Mouse (Mus musculus): ENCODE data around the gene Sema6d. TPM values are rescaled to one million over a fixed set of nuclear protein-coding genes. Genes with fewer than 3 reads are reported as not detected.

The Sema6d gene
- polyA plus RNA-seq, 1 experiment from 2014 or later = 14.6 TPM

- 34% methylated on average over 3 of the region's 3 CpGs for WGBS
- Histone ChIP-seq H3K27me3 (replicated peaks; ENCODE audit: control insufficient read depth, insufficient read depth, low read length) (no peaks in the 10 kb centered on the region), H3K9ac (ENCODE audit: low read depth, low read length) (no peak overlapping the region), H3K27ac (replicated peaks; ENCODE audit: low read depth, low read length) (peak overlapping the region; percentile 34), H3K4me1 (ENCODE audit: control insufficient read depth, insufficient read depth, low read length) (peaks cover 5% of the 10 kb centered on the region), H3K9me3 (ENCODE audit: control insufficient read depth, low read length) (no peaks in the 10 kb centered on the region), H3K4me2 (ENCODE audit: low read depth, low read length) (no peak overlapping the region), H3K36me3 (ENCODE audit: control insufficient read depth, insufficient read depth, low read length) (no peaks in the 10 kb centered on the region), H3K4me3 (ENCODE audit: low read depth, low read length) (no peak overlapping the region)
- ATAC-seq (ENCODE audit: low read depth) (no peak), DNase-seq (ENCODE audit: low spot score) (no peak)
Observed at GRCm38 (mm10) chr2:124461378-124461851, 371.6 kb downstream of the Sema6d start.

- DNase-seq (ENCODE audit: low spot score) (no peak), ATAC-seq (ENCODE audit: low read depth) (no peak)
- H3K9ac ChIP-seq (ENCODE audit: low read depth, low read length) = no peak overlapping the region
- 75% methylated on average over 8 of the region's 8 CpGs for WGBS
- H3K27ac ChIP-seq (replicated peaks; ENCODE audit: low read depth, low read length) = no peak overlapping the region
- no peaks in the 10 kb centered on the region for H3K36me3 ChIP-seq (ENCODE audit: control insufficient read depth, insufficient read depth, low read length)
- H3K4me2 ChIP-seq (ENCODE audit: low read depth, low read length) = no peak overlapping the region
- H3K9me3 ChIP-seq (ENCODE audit: control insufficient read depth, low read length) = no peaks in the 10 kb centered on the region
- H3K27me3 ChIP-seq (replicated peaks; ENCODE audit: control insufficient read depth, insufficient read depth, low read length) = no peaks in the 10 kb centered on the region
- no peak overlapping the region for H3K4me3 ChIP-seq (ENCODE audit: low read depth, low read length)
- H3K4me1 ChIP-seq (ENCODE audit: control insufficient read depth, insufficient read depth, low read length) = peaks cover 5% of the 10 kb centered on the region
Observed at GRCm38 (mm10) chr2:124465004-124465946, 375.5 kb downstream of the Sema6d start.

- WGBS = 62% methylated on average over 1 of the region's 1 CpGs
- DNase-seq (ENCODE audit: low spot score) (no peak), ATAC-seq (ENCODE audit: low read depth) (no peak)
Observed at GRCm38 (mm10) chr2:124467429-124467828, 377.7 kb downstream of the Sema6d start.

GRCm38 (mm10) chr2:124470346-124471042 is 380.7 kb downstream of the Sema6d start:
- H3K9ac ChIP-seq (ENCODE audit: low read depth, low read length) = no peak overlapping the region
- no peak overlapping the region for H3K27ac ChIP-seq (replicated peaks; ENCODE audit: low read depth, low read length)
- no peak overlapping the region for H3K4me2 ChIP-seq (ENCODE audit: low read depth, low read length)
- H3K4me3 ChIP-seq (ENCODE audit: low read depth, low read length) = no peak overlapping the region
- H3K9me3 ChIP-seq (ENCODE audit: control insufficient read depth, low read length) = no peaks in the 10 kb centered on the region
- DNase-seq (ENCODE audit: low spot score) = no peak
- no peaks in the 10 kb centered on the region for H3K4me1 ChIP-seq (ENCODE audit: control insufficient read depth, insufficient read depth, low read length)
- H3K27me3 ChIP-seq (replicated peaks; ENCODE audit: control insufficient read depth, insufficient read depth, low read length) = no peaks in the 10 kb centered on the region
- H3K36me3 ChIP-seq (ENCODE audit: control insufficient read depth, insufficient read depth, low read length) = no peaks in the 10 kb centered on the region
- peak; percentile 35; the same call in 1 of the 2 replicates for ATAC-seq (ENCODE audit: low read depth)
- 61% methylated on average over 10 of the region's 10 CpGs for WGBS

More at GRCm38 (mm10) chr2:124467429-124467828, 377.7 kb downstream of the Sema6d start:
- Histone ChIP-seq H3K27ac (replicated peaks; ENCODE audit: low read depth, low read length) (no peak overlapping the region), H3K4me3 (ENCODE audit: low read depth, low read length) (no peak overlapping the region), H3K27me3 (replicated peaks; ENCODE audit: control insufficient read depth, insufficient read depth, low read length) (no peaks in the 10 kb centered on the region), H3K4me2 (ENCODE audit: low read depth, low read length) (no peak overlapping the region), H3K4me1 (ENCODE audit: control insufficient read depth, insufficient read depth, low read length) (no peaks in the 10 kb centered on the region), H3K9me3 (ENCODE audit: control insufficient read depth, low read length) (no peaks in the 10 kb centered on the region), H3K36me3 (ENCODE audit: control insufficient read depth, insufficient read depth, low read length) (no peaks in the 10 kb centered on the region), H3K9ac (ENCODE audit: low read depth, low read length) (no peak overlapping the region)

GRCm38 (mm10) chr2:124472674-124473507 is 383.1 kb downstream of the Sema6d start:
- WGBS = 66% methylated on average over 6 of the region's 6 CpGs
- Histone ChIP-seq H3K4me3 (ENCODE audit: low read depth, low read length) (no peak overlapping the region), H3K27ac (replicated peaks; ENCODE audit: low read depth, low read length) (no peak overlapping the region), H3K36me3 (ENCODE audit: control insufficient read depth, insufficient read depth, low read length) (no peaks in the 10 kb centered on the region), H3K4me1 (ENCODE audit: control insufficient read depth, insufficient read depth, low read length) (no peaks in the 10 kb centered on the region), H3K4me2 (ENCODE audit: low read depth, low read length) (no peak overlapping the region), H3K27me3 (replicated peaks; ENCODE audit: control insufficient read depth, insufficient read depth, low read length) (no peaks in the 10 kb centered on the region), H3K9me3 (ENCODE audit: control insufficient read depth, low read length) (no peaks in the 10 kb centered on the region), H3K9ac (ENCODE audit: low read depth, low read length) (no peak overlapping the region)
- DNase-seq (ENCODE audit: low spot score) (no peak), ATAC-seq (ENCODE audit: low read depth) (no peak)

- no peak overlapping the region for H3K27ac ChIP-seq (replicated peaks; ENCODE audit: low read depth, low read length)
- no peaks in the 10 kb centered on the region for H3K27me3 ChIP-seq (replicated peaks; ENCODE audit: control insufficient read depth, insufficient read depth, low read length)
- no peaks in the 10 kb centered on the region for H3K4me1 ChIP-seq (ENCODE audit: control insufficient read depth, insufficient read depth, low read length)
- DNase-seq (ENCODE audit: low spot score) (no peak), ATAC-seq (ENCODE audit: low read depth) (no peak)
- no peak overlapping the region for H3K9ac ChIP-seq (ENCODE audit: low read depth, low read length)
- no peaks in the 10 kb centered on the region for H3K9me3 ChIP-seq (ENCODE audit: control insufficient read depth, low read length)
- H3K4me2 ChIP-seq (ENCODE audit: low read depth, low read length) = no peak overlapping the region
- no peaks in the 10 kb centered on the region for H3K36me3 ChIP-seq (ENCODE audit: control insufficient read depth, insufficient read depth, low read length)
- H3K4me3 ChIP-seq (ENCODE audit: low read depth, low read length) = no peak overlapping the region
Observed at GRCm38 (mm10) chr2:124477904-124478303, 388.1 kb downstream of the Sema6d start.

- no peak overlapping the region for H3K4me2 ChIP-seq (ENCODE audit: low read depth, low read length)
- ATAC-seq (ENCODE audit: low read depth) (no peak), DNase-seq (ENCODE audit: low spot score) (no peak)
- H3K27me3 ChIP-seq (replicated peaks; ENCODE audit: control insufficient read depth, insufficient read depth, low read length) = no peaks in the 10 kb centered on the region
- H3K36me3 ChIP-seq (ENCODE audit: control insufficient read depth, insufficient read depth, low read length) = no peaks in the 10 kb centered on the region
- no peak overlapping the region for H3K9ac ChIP-seq (ENCODE audit: low read depth, low read length)
- no peak overlapping the region for H3K27ac ChIP-seq (replicated peaks; ENCODE audit: low read depth, low read length)
- 81% methylated on average over 4 of the region's 4 CpGs for WGBS
- no peak overlapping the region for H3K4me3 ChIP-seq (ENCODE audit: low read depth, low read length)
- no peaks in the 10 kb centered on the region for H3K4me1 ChIP-seq (ENCODE audit: control insufficient read depth, insufficient read depth, low read length)
- H3K9me3 ChIP-seq (ENCODE audit: control insufficient read depth, low read length) = no peaks in the 10 kb centered on the region
Observed at GRCm38 (mm10) chr2:124478526-124478925, 388.8 kb downstream of the Sema6d start.

- DNase-seq (ENCODE audit: low spot score) (no peak), ATAC-seq (ENCODE audit: low read depth) (no peak)
- H3K27me3 ChIP-seq (replicated peaks; ENCODE audit: control insufficient read depth, insufficient read depth, low read length) = no peaks in the 10 kb centered on the region
- no peak overlapping the region for H3K27ac ChIP-seq (replicated peaks; ENCODE audit: low read depth, low read length)
- H3K4me1 ChIP-seq (ENCODE audit: control insufficient read depth, insufficient read depth, low read length) = no peaks in the 10 kb centered on the region
- 97% methylated on average over 1 of the region's 1 CpGs for whole genome bisulfite sequencing
- no peaks in the 10 kb centered on the region for H3K36me3 ChIP-seq (ENCODE audit: control insufficient read depth, insufficient read depth, low read length)
- H3K4me3 ChIP-seq (ENCODE audit: low read depth, low read length) = no peak overlapping the region
- H3K9me3 ChIP-seq (ENCODE audit: control insufficient read depth, low read length) = no peaks in the 10 kb centered on the region
- H3K4me2 ChIP-seq (ENCODE audit: low read depth, low read length) = no peak overlapping the region
- H3K9ac ChIP-seq (ENCODE audit: low read depth, low read length) = no peak overlapping the region
Observed at GRCm38 (mm10) chr2:124485761-124486160, 396.0 kb downstream of the Sema6d start.
